Mouse (Mus musculus): ENCODE data around the gene Ctf2.

Ctf2 gene

DNA sequence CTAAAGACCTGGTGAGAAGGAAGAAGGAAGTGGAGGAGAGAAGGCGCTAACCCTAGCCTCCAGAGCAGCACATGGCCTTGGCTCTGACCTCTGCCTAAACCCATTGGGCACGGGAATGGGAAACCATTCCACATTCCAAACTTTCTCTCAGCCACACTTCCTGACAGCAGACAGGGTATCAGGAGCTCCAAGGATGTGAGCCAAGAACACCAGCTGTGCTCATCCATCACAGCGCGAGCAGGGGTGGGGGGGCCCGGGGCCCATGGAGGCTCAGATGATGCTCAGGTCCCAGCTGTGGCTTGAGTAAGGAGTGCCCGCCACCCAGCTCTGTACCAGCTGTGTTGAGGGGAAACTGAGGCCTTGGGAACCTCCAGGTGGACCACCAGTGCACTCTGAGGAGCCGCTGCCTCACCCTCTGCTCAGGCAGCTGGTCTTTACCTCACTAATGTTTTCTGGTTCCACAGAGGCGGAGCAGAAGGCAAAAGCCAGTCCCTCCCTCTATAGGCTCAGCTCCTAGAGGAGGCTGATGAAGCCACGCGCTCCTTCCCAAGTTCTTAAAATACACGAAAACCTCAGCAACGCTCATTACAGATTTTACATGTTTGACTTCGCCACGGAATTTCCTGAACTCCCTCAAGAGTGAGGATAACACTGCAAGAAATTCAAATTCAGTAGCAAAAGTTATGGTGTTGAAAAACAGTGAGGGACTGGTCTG, 46.5 kb downstream of the Ctf2 start:
- no peak for DNase-seq

DNA sequence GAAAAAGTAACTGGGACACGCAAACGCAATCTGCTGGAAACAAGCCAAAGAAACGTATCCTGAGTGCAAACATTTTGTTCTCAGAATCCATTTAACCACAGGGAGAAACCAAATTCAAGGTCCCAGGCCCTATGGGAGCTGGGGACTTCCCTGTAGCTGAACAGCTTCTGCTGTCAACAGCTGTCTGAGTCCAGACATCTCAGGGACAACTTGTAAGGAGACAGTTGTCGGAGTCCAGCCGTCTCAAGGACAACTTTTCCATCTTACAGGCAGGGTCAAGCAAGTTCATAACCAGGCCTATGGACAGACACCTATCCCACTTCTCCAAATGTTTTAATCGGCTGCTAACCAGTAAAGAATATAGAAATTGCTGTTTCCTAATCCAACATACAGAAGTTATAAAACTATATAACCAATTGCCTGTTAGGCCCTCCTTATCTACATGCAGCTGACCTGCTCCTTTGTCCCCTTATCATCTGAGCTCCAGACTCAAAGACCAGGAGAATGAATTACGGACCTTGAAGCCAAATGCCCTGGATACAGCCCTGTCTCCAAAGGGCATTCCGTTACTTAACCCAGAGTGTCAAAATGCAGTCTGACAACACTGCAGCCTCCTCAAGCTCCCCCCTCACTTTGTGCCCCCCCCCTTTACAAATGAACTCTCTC, 49.9 kb downstream of the Ctf2 start:
- DNase-seq, result no peak

DNA sequence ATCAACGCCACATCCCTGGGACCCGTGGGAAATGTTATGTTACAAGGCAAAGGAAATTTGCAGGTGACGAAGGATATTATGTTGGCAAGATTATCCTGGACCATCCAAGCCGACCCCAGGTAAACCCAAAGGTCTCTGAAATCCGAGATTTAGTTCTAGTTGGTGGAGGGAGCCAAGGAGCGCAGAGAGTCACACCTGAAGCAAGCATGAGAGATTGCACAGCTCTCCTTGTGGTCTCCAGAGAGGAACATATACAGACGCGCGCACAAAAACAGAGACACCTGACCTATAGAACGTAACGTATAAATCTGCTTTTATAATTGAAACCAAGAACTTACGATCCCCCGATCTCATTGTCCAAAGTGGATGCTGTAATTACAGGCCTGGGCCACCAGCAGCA, 51.4 kb downstream of the Ctf2 start:
- no peak for DNase-seq

DNA sequence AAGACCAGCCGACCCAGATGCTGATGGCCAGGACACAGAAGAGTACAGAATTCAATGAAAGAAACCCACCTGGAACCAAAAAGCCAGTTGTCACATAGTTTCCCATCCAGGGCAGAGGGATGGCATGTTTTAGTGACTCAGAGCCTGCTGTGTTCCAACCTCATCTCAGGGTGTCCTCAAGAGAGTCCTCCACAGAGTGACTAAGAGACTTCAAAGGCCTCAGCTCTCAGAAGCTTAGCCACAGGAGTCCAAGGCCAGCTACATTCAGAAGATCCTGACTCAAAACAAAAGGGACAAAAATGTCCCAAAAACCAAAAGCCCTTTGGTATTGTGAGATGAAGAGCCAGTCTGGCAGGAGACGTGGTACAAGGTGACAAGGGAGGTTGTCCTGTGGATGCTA, 53.2 kb downstream of the Ctf2 start:
- no peak for DNase-seq

DNA sequence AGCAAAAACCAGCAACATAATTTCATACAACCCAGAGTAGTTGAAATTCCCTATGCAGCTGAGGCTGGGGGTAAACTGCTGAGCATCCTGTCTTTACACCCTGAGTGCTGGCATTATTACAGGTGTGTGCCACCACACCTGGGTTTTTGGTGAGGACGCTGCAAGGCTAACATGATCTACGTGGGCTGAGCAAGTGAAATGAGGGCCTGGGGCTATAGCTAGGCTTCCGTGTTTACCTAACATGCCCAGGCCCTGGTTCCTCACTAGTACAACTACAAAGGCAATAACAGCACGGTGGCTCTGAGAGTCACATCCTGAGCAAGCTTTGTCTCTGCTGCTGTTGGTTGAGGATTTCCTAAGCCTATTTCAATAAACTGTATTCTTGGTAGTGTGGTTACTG, 54.4 kb downstream of the Ctf2 start:
- DNase-seq, result no peak

- DNase-seq, result peak; percentile 59 to 84
These were observed 54.9 kb downstream of the Ctf2 start for GRCm38 (mm10) chr7:127677077-127677476.

DNA sequence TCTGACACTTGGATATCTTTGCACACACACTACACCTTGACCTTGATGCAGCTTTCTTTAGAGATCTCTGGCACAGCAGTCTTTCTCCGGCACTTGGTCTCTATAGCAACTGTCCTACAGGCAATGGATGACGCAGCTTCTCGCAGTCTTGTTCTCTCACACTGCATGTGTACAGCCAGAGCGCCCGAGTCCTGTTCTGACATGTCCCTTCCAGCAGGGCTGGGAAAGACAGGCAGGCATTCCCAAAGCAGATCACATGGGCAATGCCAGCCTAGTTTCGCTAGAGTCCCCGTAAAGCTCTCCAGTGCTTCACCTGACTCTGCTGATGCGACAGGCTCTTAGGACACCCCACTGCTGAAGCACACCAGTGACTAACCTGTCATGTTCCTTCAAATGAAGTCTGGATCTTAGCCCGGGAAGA, 56.6 kb downstream of the Ctf2 start:
- no peak for DNase-seq

DNA sequence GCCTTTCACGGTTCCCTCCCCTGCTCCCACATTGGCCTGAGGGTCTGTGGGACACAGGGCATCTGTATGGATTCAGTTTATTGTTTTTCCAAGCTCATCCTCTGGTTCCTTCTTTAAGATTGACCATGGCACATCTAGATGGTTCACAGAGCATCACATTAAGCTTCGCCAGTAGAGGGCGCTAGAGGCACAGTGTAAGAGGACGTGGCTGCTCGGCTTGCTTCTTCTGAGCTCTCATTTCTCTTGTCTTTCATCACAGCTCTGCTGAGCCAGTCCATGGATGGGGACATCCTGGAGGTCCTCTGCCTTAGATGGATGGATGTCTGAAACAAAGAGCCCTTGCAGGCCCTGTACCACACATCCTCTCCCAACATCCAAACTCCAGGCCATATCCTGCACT, 57.0 kb downstream of the Ctf2 start:
- peak; percentile 92 to 95 for DNase-seq

DNA sequence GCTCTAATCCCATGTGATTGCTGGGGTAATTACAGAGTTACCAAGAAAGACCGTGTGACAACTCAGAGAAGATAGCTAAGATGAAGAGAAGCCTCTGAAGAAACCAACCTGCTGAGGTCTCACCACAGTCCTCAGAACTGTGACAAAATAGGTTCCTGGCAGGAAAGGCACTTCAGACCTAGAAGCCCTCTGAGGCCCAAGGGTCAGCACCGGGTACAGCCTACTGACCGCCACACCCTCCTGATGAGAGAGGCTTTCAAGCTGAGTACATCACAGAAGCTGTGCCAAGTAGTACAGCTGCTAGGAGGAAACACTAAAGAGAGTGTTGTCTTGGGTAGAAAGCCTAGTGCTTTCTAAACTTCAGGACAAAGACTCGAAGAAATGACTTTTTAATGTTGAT, 59.2 kb downstream of the Ctf2 start:
- DNase-seq, result no peak

- DNase-seq, result no peak
These were observed 59.8 kb downstream of the Ctf2 start for GRCm38 (mm10) chr7:127671880-127672774.

Measured in cerebellum, postnatal 14 days (tissue).